Comparison of ENCODE assay signal across 8 mouse cellular contexts in genomic region chrX:49470287-49471054, GRCm38 (mm10). TPM values are rescaled to one million over a fixed set of nuclear protein-coding genes. Genes with fewer than 3 reads are reported as not detected.
DNase-seq lines count a peak whose midpoint lies in the region; ATAC-seq lines count a peak whose summit lies in the region.

No protein-coding gene starts in this region.

- WGBS in hindbrain, embryonic 10.5 days, result 20% methylated on average over 34 of the region's 34 CpGs
- WGBS in midbrain, embryonic 11.5 days, result 19% methylated on average over 28 of the region's 34 CpGs

- no peaks in the 10 kb centered on the region for H3K36me3 ChIP-seq in hindbrain, embryonic 10.5 days
- H3K36me3 ChIP-seq in midbrain, embryonic 11.5 days (ENCODE audit: control insufficient read depth, insufficient read depth, low read length), result no peaks in the 10 kb centered on the region

- peak overlapping the region; percentile 52 for H3K4me3 ChIP-seq in hindbrain, embryonic 10.5 days
- peak overlapping the region; percentile 28 for H3K4me3 ChIP-seq in midbrain, embryonic 11.5 days (ENCODE audit: low read depth, low read length)

- DNase-seq in gastrocnemius, postnatal 25 days, result peak; percentile 5
- no peak for DNase-seq in gastrocnemius, adult 18-20 months (ENCODE audit: low spot score)
- peak; percentile 27 for DNase-seq in R1 (ENCODE audit: low read depth, low spot score)
- DNase-seq in hindbrain, embryonic 10.5 days (ENCODE audit: low spot score), result peak; percentile 28
- DNase-seq in midbrain, embryonic 11.5 days (ENCODE audit: low spot score, missing footprints), result peak; percentile 86
- no peak for DNase-seq in frontal cortex, adult 2 months (ENCODE audit: extremely low spot score in 1 of 2, low spot score in 1 of 2)
- no peak for DNase-seq in c-Kit-positive CD71-positive TER-119-positive erythroid progenitor cells, embryonic 14.5 days (ENCODE audit: low spot score)

- peak; percentile 89 for ATAC-seq in midbrain, embryonic 11.5 days (ENCODE audit: low FRiP score)
- ATAC-seq in cerebellum, adult (ENCODE audit: insufficient number of reproducible peaks, low FRiP score, low TSS enrichment), result no peak

- H3K27me3 ChIP-seq in hindbrain, embryonic 10.5 days (ENCODE audit: insufficient read depth, poor library complexity, severe bottlenecking), result peaks cover 20% of the 10 kb centered on the region; the same call in 1 of the 2 replicates
- no peaks in the 10 kb centered on the region for H3K27me3 ChIP-seq in midbrain, embryonic 11.5 days (ENCODE audit: control insufficient read depth, insufficient read depth, low read length)

- peak overlapping the region; percentile 70 for H3K27ac ChIP-seq in hindbrain, embryonic 10.5 days
- no peak overlapping the region for H3K27ac ChIP-seq in midbrain, embryonic 11.5 days (ENCODE audit: low read depth, low read length)

- no peaks in the 10 kb centered on the region for H3K9me3 ChIP-seq in hindbrain, embryonic 10.5 days
- no peaks in the 10 kb centered on the region for H3K9me3 ChIP-seq in midbrain, embryonic 11.5 days (ENCODE audit: control insufficient read depth, low read length)

- peak overlapping the region; percentile 30 for H3K9ac ChIP-seq in midbrain, embryonic 11.5 days (ENCODE audit: low read length)

- peaks cover 5% of the 10 kb centered on the region; the same call in 1 of the 2 replicates for H3K4me1 ChIP-seq in hindbrain, embryonic 10.5 days (replicated peaks)
- no peaks in the 10 kb centered on the region for H3K4me1 ChIP-seq in midbrain, embryonic 11.5 days (ENCODE audit: control insufficient read depth, insufficient read depth, low read length)

- H3K4me2 ChIP-seq in midbrain, embryonic 11.5 days, result peak overlapping the region; percentile 49

RNA-seq across cellular contexts. Expression of gene Arhgap36, which starts 6.7 kb away (rescaled TPM):
- total RNA-seq in gastrocnemius, postnatal 25 days (2021), result under 1 TPM; 0.43 to 0.88 TPM
- under 1 TPM in 1 of 2 experiments, not detected in 1; 0.12 TPM for total RNA-seq in gastrocnemius, adult 18-20 months (2021)
- 1.8 and 4.0 TPM in 2 replicates for polyA plus RNA-seq in hindbrain, embryonic 10.5 days (2016; fragmentation: Nextera tagmentation; extraction: Ambion mirVana)
- polyA plus RNA-seq in midbrain, embryonic 11.5 days (2014; fragmentation: Nextera tagmentation; extraction: Ambion mirVana), result 1.2 and 1.7 TPM in 2 replicates
- 0.36 and 0.46 TPM in 2 replicates for polyA plus RNA-seq in frontal cortex, adult 2 months (2012; rRNA removed)

Comparison
In these comparisons a context has a peak if more than half of its experiments do, and no peak if none do; other contexts are left out.
1. DNase-seq: peak in gastrocnemius, postnatal 25 days (single experiment), R1 (single experiment), hindbrain, embryonic 10.5 days (single experiment) and midbrain, embryonic 11.5 days (single experiment); none in gastrocnemius, adult 18-20 months (single experiment), frontal cortex, adult 2 months (0 of 2) and c-Kit-positive CD71-positive TER-119-positive erythroid progenitor cells, embryonic 14.5 days (single experiment).